Mouse (Mus musculus): ENCODE data around the gene Alb. TPM values are rescaled to one million over a fixed set of nuclear protein-coding genes. Genes with fewer than 3 reads are reported as not detected.

Gene Alb
- polyA plus RNA-seq, 1 experiment from 2014 or later, result 2.1 TPM

Other genes starting within 250 kb of the Alb start
- 41.7 and 43.0 TPM in 2 replicates for gene Cox18, start 236.9 kb upstream of the Alb start, polyA plus RNA-seq (2015; fragmentation: Nextera tagmentation; extraction: Ambion mirVana)
- gene Ankrd17, start 94.3 kb upstream of the Alb start, polyA plus RNA-seq (2015; fragmentation: Nextera tagmentation; extraction: Ambion mirVana), result 25.8 and 27.3 TPM in 2 replicates
- 3.8 and 4.3 TPM in 2 replicates for gene Gm9958, start 93.7 kb upstream of the Alb start, polyA plus RNA-seq (2015; fragmentation: Nextera tagmentation; extraction: Ambion mirVana)
- 3.2 and 12.1 TPM in 2 replicates for gene Afp, start 29.8 kb downstream of the Alb start, polyA plus RNA-seq (2015; fragmentation: Nextera tagmentation; extraction: Ambion mirVana)
- 1.1 TPM in 1 of 2 replicates, not detected in the other for gene Afm, start 58.0 kb downstream of the Alb start, polyA plus RNA-seq (2015; fragmentation: Nextera tagmentation; extraction: Ambion mirVana)
- 0.09 and 0.10 TPM in 2 replicates for gene 5830473C10Rik, start 100.2 kb downstream of the Alb start, polyA plus RNA-seq (2015; fragmentation: Nextera tagmentation; extraction: Ambion mirVana)
- 3.1 and 5.6 TPM in 2 replicates for gene Rassf6, start 179.8 kb downstream of the Alb start, polyA plus RNA-seq (2015; fragmentation: Nextera tagmentation; extraction: Ambion mirVana)

Measured in neural tube, embryonic 15.5 days (tissue).